Mouse (Mus musculus) CH12.LX (cell line): ENCODE results near the gene Ak4. TPM values are rescaled to one million over a fixed set of nuclear protein-coding genes. Genes with fewer than 3 reads are reported as not detected.

Experiments used
- DNase-seq: peaks from one replicate; pipeline ENCODE4 v3.0.0-alpha.2; 2013; ENCODE audit errors: extremely low read depth
- H3K27ac ChIP-seq: 2 replicates; pipeline ENCODE4 v1.5.1; 2012; ENCODE audit warnings: low read depth, mild to moderate bottlenecking, control low read depth, moderate library complexity; ENCODE audit not compliant: insufficient read depth
- H3K27me3 ChIP-seq: replicated peaks from 2 replicates; pipeline ENCODE3; 2012; ENCODE audit warnings: inconsistent platforms
- H3K36me3 ChIP-seq, 2 experiments: replicated peaks in 1 of 2; 2 replicates each; pipeline versions ENCODE3 to v1.6.1; 2012; ENCODE audit warnings: inconsistent platforms in 1 of 2, low read length in 1 of 2, mild to moderate bottlenecking in 1 of 2, mixed read lengths in 1 of 2, moderate library complexity in 1 of 2; ENCODE audit not compliant: control insufficient read depth in 1 of 2, insufficient read depth in 1 of 2
- H3K4me1 ChIP-seq, 2 experiments: 2 replicates each; pipeline ENCODE4 v1.6.1; 2012; ENCODE audit warnings: inconsistent platforms in 1 of 2, moderate library complexity in 1 of 2; ENCODE audit not compliant: insufficient read depth in 2 of 2, control insufficient read depth in 1 of 2
- H3K4me2 ChIP-seq: 2 replicates; pipeline ENCODE4 v1.6.1; 2012; ENCODE audit warnings: low read depth, mild to moderate bottlenecking, control low read depth; ENCODE audit not compliant: poor library complexity, insufficient read depth, severe bottlenecking
- H3K4me3 ChIP-seq, 3 experiments: fragments of 150-350 bp in 1 of 3; sonication (generic) in 1 of 3; replicated peaks in 1 of 3; 2 replicates each; pipeline versions ENCODE3 to v1.5.1; 2011 to 2012; ENCODE audit warnings: low read depth in 2 of 3, low read length in 2 of 3, mild to moderate bottlenecking in 2 of 3, moderate library complexity in 2 of 3, control low read depth in 1 of 3, improper control_type of control experiment in 1 of 3, inconsistent platforms in 1 of 3, mixed read lengths in 1 of 3; ENCODE audit not compliant: poor library complexity in 1 of 3
- H3K79me2 ChIP-seq: replicated peaks from 2 replicates; pipeline ENCODE4 v1.6.1; 2012; ENCODE audit warnings: mild to moderate bottlenecking, moderate library complexity; ENCODE audit not compliant: control insufficient read depth, poor library complexity, insufficient read depth, severe bottlenecking; ENCODE audit errors: extremely low read depth
- H3K9ac ChIP-seq: 2 replicates; pipeline ENCODE4 v1.6.1; 2012; ENCODE audit warnings: low read depth, mild to moderate bottlenecking, control low read depth, moderate library complexity; ENCODE audit not compliant: insufficient read depth
- H3K9me3 ChIP-seq: replicated peaks from 2 replicates; pipeline ENCODE3; 2012; ENCODE audit warnings: low read length, inconsistent platforms, mixed read lengths
- BHLHE40 ChIP-seq: IDR thresholded peaks from 2 replicates; pipeline ENCODE4 v1.6.1; 2011; ENCODE audit warnings: mild to moderate bottlenecking, low read depth, low read length, improper control_type of control experiment
- CHD1 ChIP-seq: IDR thresholded peaks from 2 replicates; pipeline ENCODE4 v1.6.1; 2012; ENCODE audit warnings: low read depth, low read length, improper control_type of control experiment, inconsistent platforms
- CHD2 ChIP-seq: IDR thresholded peaks from 2 replicates; pipeline ENCODE4 v1.6.1; 2011; ENCODE audit warnings: low read length, improper control_type of control experiment
- E2F4 ChIP-seq: IDR thresholded peaks from 2 replicates; pipeline ENCODE4 v1.6.1; 2011; ENCODE audit warnings: low read depth, low read length, improper control_type of control experiment; ENCODE audit not compliant: insufficient replicate concordance
- ELF1 ChIP-seq: IDR thresholded peaks from 2 replicates; pipeline ENCODE4 v1.6.1; 2014; ENCODE audit warnings: low read depth, mild to moderate bottlenecking, inconsistent platforms, low read length, improper control_type of control experiment
- EP300 ChIP-seq: IDR thresholded peaks from 2 replicates; pipeline ENCODE4 v1.6.1; 2011; ENCODE audit warnings: low read length, improper control_type of control experiment
- GABPA ChIP-seq: IDR thresholded peaks from 2 replicates; pipeline ENCODE4 v1.6.1; 2012; ENCODE audit warnings: low read depth, low read length, improper control_type of control experiment, inconsistent platforms; ENCODE audit not compliant: insufficient replicate concordance
- HCFC1 ChIP-seq: IDR thresholded peaks from 2 replicates; pipeline ENCODE4 v1.6.1; 2012; ENCODE audit warnings: low read depth, mild to moderate bottlenecking, inconsistent platforms, low read length, improper control_type of control experiment
- IRF4 ChIP-seq: IDR thresholded peaks from 2 replicates; pipeline ENCODE4 v1.6.1; 2014; ENCODE audit warnings: low read depth, mild to moderate bottlenecking, inconsistent platforms, low read length, improper control_type of control experiment
- JUND ChIP-seq: conservative IDR thresholded peaks from 2 replicates; pipeline ENCODE4 v1.6.1; 2011; ENCODE audit warnings: low read depth, low read length, improper control_type of control experiment
- KAT2A ChIP-seq: IDR thresholded peaks from 2 replicates; pipeline ENCODE4 v1.6.1; 2012; ENCODE audit warnings: low read length, improper control_type of control experiment, inconsistent platforms; ENCODE audit not compliant: insufficient replicate concordance
- MAZ ChIP-seq: IDR thresholded peaks from 2 replicates; pipeline ENCODE4 v1.6.1; 2012; ENCODE audit warnings: low read depth, mild to moderate bottlenecking, inconsistent platforms, low read length, improper control_type of control experiment, moderate library complexity
- MXI1 ChIP-seq: IDR thresholded peaks from 2 replicates; pipeline ENCODE4 v1.6.1; 2011; ENCODE audit warnings: mild to moderate bottlenecking, low read depth, low read length, improper control_type of control experiment
- MYC ChIP-seq: IDR thresholded peaks from 2 replicates; pipeline ENCODE4 v1.6.1; 2011; ENCODE audit warnings: low read depth, mild to moderate bottlenecking, improper control_type of control experiment, low read length
- NELFE ChIP-seq: IDR thresholded peaks from 2 replicates; pipeline ENCODE4 v1.6.1; 2011; ENCODE audit warnings: low read depth, low read length, improper control_type of control experiment
- NRF1 ChIP-seq: IDR thresholded peaks from 2 replicates; pipeline ENCODE4 v1.6.1; 2014; ENCODE audit warnings: low read depth, mild to moderate bottlenecking, inconsistent platforms, low read length, improper control_type of control experiment, moderate library complexity
- POLR2A ChIP-seq: IDR thresholded peaks from 2 replicates; pipeline ENCODE4 v1.6.1; 2011; ENCODE audit warnings: low read depth, mild to moderate bottlenecking, improper control_type of control experiment, low read length
- POLR2AphosphoS2 ChIP-seq: IDR thresholded peaks from 2 replicates; pipeline ENCODE4 v1.6.1; 2011; ENCODE audit warnings: low read depth, low read length, improper control_type of control experiment
- RCOR1 ChIP-seq: conservative IDR thresholded peaks from 2 replicates; pipeline ENCODE4 v1.6.1; 2012; ENCODE audit warnings: low read depth, mild to moderate bottlenecking, inconsistent platforms, low read length, improper control_type of control experiment
- SIN3A ChIP-seq: IDR thresholded peaks from 2 replicates; pipeline ENCODE4 v1.6.1; 2012; ENCODE audit warnings: low read length, improper control_type of control experiment, inconsistent platforms
- TBP ChIP-seq: conservative IDR thresholded peaks from 2 replicates; pipeline ENCODE4 v1.6.1; 2011; ENCODE audit warnings: low read depth, low read length, improper control_type of control experiment
- TCF12 ChIP-seq: IDR thresholded peaks from 2 replicates; pipeline ENCODE4 v1.6.1; 2014; ENCODE audit warnings: low read depth, mild to moderate bottlenecking, inconsistent platforms, low read length, improper control_type of control experiment
- USF2 ChIP-seq: conservative IDR thresholded peaks from 2 replicates; pipeline ENCODE4 v1.6.1; 2011; ENCODE audit warnings: low read depth, low read length, improper control_type of control experiment
- ZC3H11A ChIP-seq: IDR thresholded peaks from 2 replicates; pipeline ENCODE4 v1.6.1; 2012; ENCODE audit warnings: low read depth, mild to moderate bottlenecking, inconsistent platforms, low read length, improper control_type of control experiment
- ZMIZ1 ChIP-seq: IDR thresholded peaks from 2 replicates; pipeline ENCODE4 v1.6.1; 2012; ENCODE audit warnings: low read depth, mild to moderate bottlenecking, inconsistent platforms, low read length, improper control_type of control experiment
- ZNF384 ChIP-seq: IDR thresholded peaks from 2 replicates; pipeline ENCODE4 v1.6.1; 2012; ENCODE audit warnings: low read depth, low read length, improper control_type of control experiment, inconsistent platforms
- dilution Hi-C: fragments of 300-500 bp; cut with MboI; formaldehyde crosslinking; loops from 2 replicates; pipeline ENCODE4 v1.14.3; 2020; ENCODE audit warnings: low sequenced_read_pairs; ENCODE audit not compliant: extremely low pct_unique_long_range_greater_than_20kb, extremely low pct_ligation_motif_present
- in situ Hi-C: fragments of 300-500 bp; cut with MboI; formaldehyde crosslinking; loops from 3 replicates; pipeline ENCODE4 v1.14.3; 2019; ENCODE audit warnings: low sequenced_read_pairs, low pct_ligation_motif_present, low pct_unique_long_range_greater_than_20kb, mixed read lengths
- polyA plus RNA-seq: library from polyadenylated mRNA; unstranded; fragments of >175 nt; gene quantifications from 2 replicates; pipeline ENCODE4 v1.2.1, GENCODE M21; 2012; ENCODE audit warnings: low read depth; ENCODE audit not compliant: insufficient read length
- total RNA-seq, 2 experiments: library from RNA; depleted of rRNA; stranded (reverse); fragments of 300-350 nt in 1 of 2; fragments of >200 nt in 1 of 2; gene quantifications; 2 replicates each; pipeline ENCODE4 v1.2.3; 2012 to 2014

The Ak4 gene
- total and polyA plus RNA-seq, 3 experiments = 11.8 to 49.4 (median 23.0) TPM

- H3K27me3 ChIP-seq = no peaks in the 10 kb centered on the region
- TF ChIP-seq POLR2AphosphoS2 (no peak), BHLHE40 (no peak), MXI1 (no peak), USF2 (no peak), GABPA (no peak), MAZ (no peak), IRF4 (no peak), TCF12 (no peak), CHD2 (no peak), SIN3A (no peak), EP300 (no peak), NRF1 (no peak), HCFC1 (no peak), MYC (no peak), RCOR1 (no peak), ELF1 (no peak), CHD1 (no peak), ZMIZ1 (no peak)
- H3K36me3 ChIP-seq = peaks cover 0 to 49% of the 10 kb centered on the region in 2 experiments
- H3K27ac ChIP-seq = no peak overlapping the region
- H3K4me3 ChIP-seq = no peak overlapping the region
- dilution Hi-C loops (no loop called here), in situ Hi-C loops (no loop called here)
- H3K79me2 ChIP-seq = no peaks in the 10 kb centered on the region
- no peak for DNase-seq
- H3K4me2 ChIP-seq = no peak overlapping the region
- H3K9ac ChIP-seq = no peak overlapping the region
- no peaks in the 10 kb centered on the region for H3K9me3 ChIP-seq
- no peaks in the 10 kb centered on the region for H3K4me1 ChIP-seq
Observed at GRCm38 (mm10) chr4:101452829-101453228, 33.8 kb downstream of the Ak4 start.

DNA sequence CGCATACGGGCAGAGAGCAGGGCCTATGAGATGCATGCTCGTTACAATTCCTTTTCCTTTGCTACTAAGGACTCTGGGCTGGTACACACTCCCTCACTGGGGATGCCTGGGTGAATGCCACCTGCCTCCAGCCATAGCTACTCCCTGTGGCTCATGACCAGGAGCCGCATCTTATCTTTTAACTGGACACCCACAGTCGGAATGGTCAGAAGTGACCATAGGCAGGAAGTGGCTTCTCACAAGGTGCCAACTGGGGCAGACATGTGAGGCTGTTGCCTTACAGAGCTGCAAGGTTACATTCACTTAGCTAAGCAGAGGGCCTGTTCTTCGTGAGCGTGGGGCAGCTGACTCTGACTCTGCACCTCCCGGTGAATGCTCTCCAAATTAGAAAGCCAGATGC, 38.1 kb downstream of the Ak4 start:
- H3K9ac ChIP-seq = no peak overlapping the region
- in situ Hi-C loops = no loop called here
- H3K36me3 ChIP-seq = peaks cover 0 to 40% of the 10 kb centered on the region in 2 experiments
- dilution Hi-C loops = no loop called here
- H3K79me2 ChIP-seq = no peaks in the 10 kb centered on the region
- no peaks in the 10 kb centered on the region for H3K27me3 ChIP-seq
- DNase-seq = no peak
- no peak overlapping the region for H3K4me2 ChIP-seq
- H3K4me1 ChIP-seq = no peaks in the 10 kb centered on the region
- no peak for TF ChIP-seq CHD1
- TF ChIP-seq ZC3H11A = no peak
- no peak for TF ChIP-seq E2F4
- no peak for TF ChIP-seq GABPA
- no peak for TF ChIP-seq POLR2A
- TF ChIP-seq TCF12 = no peak
- no peak for TF ChIP-seq JUND
- TF ChIP-seq CHD2 = no peak
- TF ChIP-seq KAT2A = no peak
- no peak for TF ChIP-seq MXI1
- TF ChIP-seq POLR2AphosphoS2 = no peak
- TF ChIP-seq ZNF384 = no peak
- TF ChIP-seq TBP = no peak
- TF ChIP-seq NELFE = no peak
- H3K27ac ChIP-seq = no peak overlapping the region
- no peaks in the 10 kb centered on the region for H3K9me3 ChIP-seq
- H3K4me3 ChIP-seq = no peak overlapping the region
